Mouse (Mus musculus): Measurements from ENCODE around the gene Ttc29. TPM values are rescaled to one million over a fixed set of nuclear protein-coding genes. Genes with fewer than 3 reads are reported as not detected.

Ttc29 gene
- total RNA-seq, 4 experiments from 2014 or later: 0.58 to 1.8 (median 0.81) TPM

DNA sequence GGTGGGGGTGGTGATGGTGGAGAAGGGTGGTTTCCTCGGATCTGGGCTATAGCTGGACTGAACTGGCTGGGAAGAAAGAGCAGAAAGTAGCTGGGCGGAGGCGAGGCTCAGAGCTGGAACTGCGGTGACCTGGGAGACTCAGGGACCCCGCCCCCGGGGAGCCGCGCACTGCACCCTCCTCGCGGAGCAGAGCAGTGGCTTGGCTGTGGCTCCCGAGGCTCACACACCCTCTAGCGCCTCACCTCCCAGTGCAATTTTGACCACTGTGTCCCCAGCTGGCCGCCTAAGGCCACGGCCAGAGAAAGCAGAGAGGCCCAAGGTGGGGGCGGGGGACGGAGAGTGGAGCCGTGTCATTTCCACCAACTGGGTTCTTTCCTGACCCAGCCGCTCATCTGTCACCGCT is 207.0 kb downstream of the Ttc29 start:
- DNase-seq (ENCODE audit: low spot score in 2 of 2): no peak

DNA sequence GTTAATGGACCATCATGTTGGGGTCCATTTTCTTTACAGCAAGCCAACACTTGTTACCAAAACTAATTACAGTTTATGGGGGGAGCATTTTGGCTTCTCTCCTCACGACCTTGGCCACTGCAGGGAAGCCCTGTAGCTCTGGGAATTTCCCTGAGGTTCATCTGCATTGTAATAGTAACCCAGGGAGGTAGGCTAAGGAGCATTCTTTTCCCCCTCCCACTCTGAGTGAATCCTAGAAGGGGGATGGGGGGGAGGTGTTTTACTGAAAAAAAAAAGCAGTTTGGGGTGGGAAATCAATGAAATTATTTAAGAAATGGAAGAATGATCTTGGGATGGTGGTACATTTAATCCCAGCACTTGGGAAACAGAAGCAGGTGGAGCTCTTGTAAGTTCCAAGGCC is 210.8 kb downstream of the Ttc29 start:
- DNase-seq (ENCODE audit: low spot score in 2 of 2): no peak

DNA sequence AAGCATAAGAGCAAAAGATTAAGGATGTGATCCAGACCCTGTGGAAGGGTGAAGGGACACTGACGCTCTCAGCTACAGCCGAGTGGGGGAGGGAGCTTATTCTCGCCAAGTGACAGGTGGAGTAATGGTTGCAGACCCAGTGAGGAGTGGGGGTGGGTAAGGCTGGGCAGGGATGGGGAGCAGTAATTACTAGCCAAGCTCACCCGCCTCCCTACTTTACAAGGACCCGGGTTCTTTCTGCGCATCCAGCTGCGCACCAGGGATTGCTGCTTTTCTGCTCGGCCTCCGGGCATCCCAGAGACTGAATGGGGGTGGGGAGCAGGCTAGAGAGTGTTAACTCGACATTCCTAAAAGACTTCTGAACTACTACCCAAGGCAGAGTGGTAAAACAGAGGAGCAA is 213.4 kb downstream of the Ttc29 start:
- no peak for DNase-seq (ENCODE audit: low spot score in 2 of 2)

DNA sequence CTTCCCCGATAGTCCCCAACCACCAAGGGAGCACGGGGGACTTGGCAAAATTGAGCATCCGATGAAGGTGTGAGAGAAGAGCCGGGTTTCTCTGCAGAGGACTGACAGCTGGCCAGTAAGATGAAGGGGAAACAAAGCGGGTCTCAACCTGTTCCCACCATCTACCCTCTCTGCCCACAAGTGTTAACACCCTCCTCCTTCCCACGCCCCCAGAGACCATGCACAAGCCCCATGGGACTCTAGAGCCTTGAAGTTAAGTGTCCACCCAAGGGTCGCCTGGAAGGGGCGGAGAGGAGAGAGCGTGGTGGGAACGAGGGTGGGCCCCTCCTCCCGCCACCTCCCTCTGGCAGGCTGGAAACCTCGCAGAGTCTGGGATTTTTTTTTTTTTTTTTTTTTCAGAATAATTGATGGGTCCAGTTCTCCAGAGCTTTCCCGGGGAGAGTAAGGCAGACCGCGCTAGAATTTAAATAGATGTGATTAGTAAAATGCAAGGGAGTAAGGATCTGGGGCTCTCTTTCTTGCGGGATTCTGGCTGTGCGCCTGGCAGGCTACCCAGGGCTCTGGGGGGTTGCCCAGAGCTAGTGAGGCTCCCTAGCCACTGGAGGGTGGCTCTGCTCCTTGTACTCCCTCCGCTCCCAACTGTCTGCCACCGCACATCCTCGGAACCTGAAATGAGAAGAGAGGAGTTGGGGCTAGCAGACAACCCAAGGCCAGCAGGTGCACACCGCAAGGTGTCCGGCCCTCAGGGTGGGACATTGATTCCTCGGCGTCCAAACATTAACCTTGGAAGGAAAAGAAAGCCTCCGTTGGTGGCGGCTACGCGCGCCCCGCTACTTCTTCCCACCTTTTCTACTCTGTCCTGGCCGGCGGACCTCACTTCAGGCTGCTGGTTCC is 214.0 kb downstream of the Ttc29 start:
- DNase-seq (ENCODE audit: low spot score in 2 of 2): no peak

DNA sequence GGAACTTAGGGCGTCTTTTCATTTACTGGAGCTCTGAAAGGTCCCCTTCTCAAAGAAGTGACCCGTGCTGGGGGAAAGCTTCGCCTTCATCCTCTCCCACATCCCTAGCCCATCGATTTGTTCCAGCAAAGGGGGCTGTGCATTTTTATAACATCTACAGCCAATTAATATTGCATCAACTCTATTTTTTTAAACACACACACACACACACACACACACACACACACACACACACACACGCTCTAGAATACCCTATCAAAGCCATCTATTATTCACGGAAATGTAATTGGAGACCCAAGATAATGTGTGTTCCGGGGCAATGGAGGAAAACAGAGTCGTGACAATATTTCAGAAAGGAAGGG is 214.7 kb downstream of the Ttc29 start:
- no peak for DNase-seq (ENCODE audit: low spot score in 2 of 2)

DNA sequence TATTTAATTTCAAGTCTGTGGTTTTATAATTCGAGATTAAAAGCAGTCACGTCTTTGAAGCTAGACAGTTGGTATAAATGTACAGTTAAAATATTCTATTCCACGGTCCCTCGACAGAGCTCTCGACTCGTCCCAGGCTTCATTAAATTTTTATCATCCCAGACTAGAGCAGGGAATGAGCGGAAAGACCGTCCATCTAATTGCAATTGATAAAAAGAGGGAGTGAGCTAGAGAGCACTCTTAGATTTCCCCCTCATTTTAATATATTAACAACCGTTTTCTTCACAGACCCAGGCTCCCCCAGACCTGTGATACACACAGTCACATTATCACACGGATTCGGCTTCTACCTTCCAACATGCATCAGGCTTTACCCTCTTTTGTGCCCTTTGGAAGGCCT is 215.1 kb downstream of the Ttc29 start:
- no peak for DNase-seq (ENCODE audit: low spot score in 2 of 2)

DNA sequence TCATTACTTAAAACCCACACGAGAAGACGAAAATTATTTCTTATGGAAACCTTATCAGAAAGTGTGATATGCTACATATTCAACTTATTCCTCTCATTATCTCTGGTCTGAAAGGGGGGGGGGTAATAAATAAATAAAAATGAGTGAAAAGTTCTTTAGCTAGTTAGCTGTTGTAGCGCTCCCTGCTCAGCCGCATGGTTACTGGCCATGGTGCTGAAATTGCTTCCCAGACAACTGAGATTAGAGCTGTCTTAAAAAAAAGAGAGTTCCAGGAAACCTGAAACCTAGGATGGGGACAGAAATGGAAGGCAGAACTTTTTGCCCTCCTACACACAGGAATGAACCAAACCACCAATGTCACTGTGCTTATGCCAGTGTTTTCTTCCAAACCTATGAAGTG is 218.3 kb downstream of the Ttc29 start:
- DNase-seq (ENCODE audit: low spot score in 2 of 2): no peak

DNA sequence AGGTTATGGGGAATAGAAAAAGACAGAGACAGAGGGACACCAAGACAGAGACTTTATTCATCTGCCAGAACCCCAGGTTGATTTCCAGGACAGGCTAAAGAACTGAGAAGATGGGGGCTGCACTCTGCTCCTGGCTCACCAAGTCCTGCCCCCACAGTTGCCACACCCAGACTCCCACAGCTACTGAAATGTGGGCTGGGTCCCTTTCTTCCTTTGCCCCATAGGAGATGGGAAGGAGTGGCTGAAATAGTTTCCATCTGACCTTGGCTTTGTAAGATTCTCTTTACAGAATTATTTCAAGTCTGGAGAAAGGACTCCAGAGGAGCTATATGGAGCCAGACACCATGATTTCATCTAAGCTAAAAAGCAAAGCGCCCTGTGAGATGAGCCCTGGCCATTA is 219.4 kb downstream of the Ttc29 start:
- no peak for DNase-seq (ENCODE audit: low spot score in 2 of 2)

DNA sequence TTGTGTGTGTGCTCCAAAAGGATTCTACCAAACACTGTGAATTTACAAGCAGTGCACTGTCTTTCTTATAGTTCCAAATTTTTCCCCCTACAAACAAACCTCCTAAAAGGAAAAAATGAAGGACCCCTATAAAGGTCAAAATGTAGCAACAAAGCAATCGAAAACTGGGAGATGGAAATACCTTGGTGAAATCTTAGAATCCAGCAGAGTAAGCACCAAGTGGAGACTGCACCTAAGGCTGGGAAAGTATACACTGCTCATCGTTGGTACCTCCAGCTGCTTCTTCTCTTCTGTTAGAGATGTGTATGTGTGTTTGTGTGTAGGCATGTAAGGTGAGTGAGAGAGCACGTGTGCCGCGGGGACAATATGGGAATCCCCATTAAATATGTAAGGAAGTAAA is 220.2 kb downstream of the Ttc29 start:
- DNase-seq (ENCODE audit: low spot score in 2 of 2): no peak

DNA sequence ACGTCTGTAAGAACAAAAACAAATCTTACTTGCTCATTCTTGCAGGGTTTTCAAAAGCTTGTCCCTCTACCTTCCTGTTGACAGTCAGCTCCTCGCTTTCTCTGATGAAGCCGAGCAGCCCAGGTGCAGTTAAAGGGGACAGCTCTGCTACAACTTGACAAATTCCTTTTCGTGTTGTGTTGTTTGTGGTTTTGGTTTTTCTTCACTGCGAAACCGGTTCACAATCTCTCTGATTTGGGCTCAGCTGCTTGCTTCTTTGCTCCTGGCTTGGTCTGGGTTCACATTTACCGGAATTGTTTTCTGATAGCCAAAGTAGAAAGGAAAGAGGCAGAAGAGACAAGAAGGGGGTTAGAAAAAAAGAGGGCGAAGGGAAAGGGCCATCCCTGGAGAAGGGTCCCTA is 221.2 kb downstream of the Ttc29 start:
- no peak for DNase-seq (ENCODE audit: low spot score in 2 of 2)

DNA sequence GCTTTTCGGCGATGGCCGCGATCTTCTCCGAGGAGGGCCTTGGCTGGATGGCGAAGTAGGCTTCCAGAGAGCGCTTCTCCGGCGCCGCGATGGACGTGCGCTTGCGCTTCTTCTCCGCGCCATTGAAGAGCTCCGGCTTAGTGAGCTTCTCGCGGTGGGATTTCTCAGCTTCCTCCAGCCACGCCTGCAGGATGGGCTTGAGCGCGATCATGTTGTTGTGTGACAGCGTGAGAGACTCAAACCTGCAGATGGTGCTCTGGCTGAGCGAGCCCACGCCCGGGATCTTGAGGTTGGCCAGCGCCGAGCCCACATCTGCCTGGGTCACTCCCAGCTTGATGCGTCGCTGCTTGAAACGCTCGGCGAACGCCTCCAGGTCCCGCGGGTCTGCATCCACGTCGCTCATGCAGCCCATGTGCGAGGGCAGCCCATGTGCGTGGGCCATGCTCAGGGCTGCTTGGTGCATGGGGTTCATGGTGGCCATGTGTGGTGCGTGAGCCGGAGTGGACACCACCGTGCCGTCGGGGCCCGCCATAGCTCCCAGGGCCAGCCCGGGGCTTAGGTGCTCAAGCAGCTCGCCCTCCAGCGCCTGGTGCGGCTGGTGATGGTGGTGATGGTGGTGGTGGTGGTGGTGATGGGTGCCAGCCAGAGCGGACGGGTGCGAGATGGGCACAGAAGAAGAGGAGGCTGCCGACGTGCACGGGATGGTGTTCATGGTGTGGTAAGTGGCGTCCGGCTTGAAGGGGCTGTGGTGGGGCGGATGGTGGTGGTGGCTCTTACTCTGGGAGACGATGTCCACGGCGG is 221.9 kb downstream of the Ttc29 start:
- DNase-seq (ENCODE audit: low spot score in 2 of 2): no peak

DNA sequence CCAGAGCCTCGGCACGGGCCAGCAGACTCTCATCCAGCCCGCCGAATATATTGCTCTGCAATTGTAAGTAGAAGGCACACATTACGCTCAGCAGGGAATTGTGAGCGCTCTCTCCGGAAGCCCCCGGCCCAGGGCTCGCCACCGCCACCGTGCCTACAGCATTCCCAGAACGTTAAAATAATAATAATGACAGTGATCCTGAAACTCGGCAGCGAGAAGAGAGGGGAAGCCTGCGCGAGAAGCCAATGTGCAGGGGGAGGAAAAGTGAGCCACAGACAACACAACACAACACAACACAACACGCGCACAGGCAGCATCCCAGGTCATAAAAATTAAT is 222.5 kb downstream of the Ttc29 start:
- DNase-seq (ENCODE audit: low spot score in 2 of 2): no peak

DNA sequence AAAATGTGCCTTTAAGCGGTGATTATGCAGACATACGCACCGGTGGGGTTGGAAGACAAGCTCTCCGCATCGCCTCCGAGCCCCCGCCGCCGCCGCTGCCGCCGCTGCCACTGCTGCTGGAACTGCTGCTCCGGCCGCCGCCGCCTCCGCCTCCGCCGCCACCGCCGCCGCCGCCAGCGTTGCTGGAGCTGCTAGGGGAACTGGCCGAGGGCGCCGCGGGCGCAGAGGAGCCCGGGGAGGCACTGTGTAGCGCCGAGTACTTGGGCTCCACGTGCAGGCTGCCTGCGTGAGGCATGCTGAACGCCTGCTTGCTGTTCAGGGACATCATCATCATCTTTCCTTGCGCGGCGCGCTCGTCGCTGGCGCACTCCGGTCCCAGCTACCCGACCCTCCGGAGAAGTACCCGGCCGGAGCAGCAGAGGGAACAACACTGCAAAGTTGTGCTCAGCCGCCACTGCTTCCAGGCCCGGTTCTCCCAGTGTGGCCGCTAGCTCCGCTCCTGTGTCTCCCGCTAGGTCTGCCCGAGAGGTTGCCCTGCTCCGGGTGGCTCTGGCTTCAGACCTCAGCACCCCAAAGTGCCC is 223.1 kb downstream of the Ttc29 start, which contains the start of gene Pou4f2:
Gene Pou4f2 (minus strand): TSS at position 575 of the 581 bp plus-strand sequence.
- DNase-seq (ENCODE audit: low spot score in 2 of 2): no peak

DNA sequence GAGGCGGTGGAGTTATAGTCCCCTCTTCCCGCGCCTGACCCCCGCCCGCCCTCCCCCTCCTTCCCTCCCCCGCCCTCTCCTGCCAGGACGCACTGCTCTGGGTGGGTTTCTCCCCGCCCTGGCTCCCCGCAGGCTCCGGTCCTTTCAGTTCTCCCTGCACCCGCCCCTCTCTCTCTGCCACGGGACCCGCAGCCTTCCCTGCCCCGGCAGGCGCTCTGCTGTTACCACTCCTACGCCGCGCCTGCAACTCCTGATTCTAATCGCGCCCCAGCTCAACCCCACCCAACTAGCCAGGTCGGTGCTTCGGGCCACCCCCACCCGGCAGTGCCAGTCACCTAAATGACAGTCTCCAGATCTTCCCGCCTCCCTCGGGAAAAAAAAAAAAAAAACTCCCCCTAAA is 223.6 kb downstream of the Ttc29 start:
- DNase-seq (ENCODE audit: low spot score in 2 of 2): no peak

DNA sequence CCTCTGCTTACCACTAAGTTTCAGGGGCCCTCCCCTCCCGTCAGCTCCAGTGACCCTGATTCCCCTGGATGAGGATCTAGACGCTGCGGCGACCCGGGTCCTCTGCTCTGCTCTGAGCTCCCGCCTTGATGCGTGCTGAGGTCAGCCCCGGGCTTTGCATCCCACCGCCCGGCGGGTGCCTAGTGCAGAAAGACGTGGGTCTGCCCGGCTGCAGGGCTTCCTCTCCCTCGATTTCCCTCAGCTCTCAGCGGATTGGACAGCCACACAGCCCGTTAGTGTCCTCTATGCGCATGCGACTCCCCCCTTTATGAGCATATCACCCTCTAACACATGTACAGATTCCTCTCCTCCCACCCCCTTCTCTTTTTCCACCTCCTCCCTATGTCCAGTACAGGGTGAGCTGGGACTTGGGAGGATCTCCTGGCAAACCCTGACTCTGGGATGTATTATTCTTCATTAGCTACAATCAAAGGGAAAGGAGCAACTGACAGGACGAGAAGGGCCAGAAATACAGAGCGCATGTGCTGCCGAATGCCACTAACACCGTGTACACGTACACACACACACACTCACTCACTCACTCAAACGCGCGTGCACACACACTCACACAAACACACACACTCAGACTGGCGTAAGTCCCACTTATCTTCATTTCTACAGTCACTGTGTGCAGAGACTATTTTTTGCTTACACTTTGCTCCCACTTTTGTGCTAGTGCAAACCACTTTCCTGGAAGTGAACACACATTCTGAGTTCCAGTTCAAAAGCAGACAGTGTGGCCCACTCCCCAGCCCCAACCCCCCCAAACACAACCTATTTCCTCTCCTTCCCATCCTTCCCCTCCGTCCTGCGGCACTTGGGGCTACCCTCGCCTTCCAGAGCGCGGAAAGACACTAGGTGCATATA is 224.3 kb downstream of the Ttc29 start:
- no peak for DNase-seq (ENCODE audit: low spot score in 2 of 2)

DNA sequence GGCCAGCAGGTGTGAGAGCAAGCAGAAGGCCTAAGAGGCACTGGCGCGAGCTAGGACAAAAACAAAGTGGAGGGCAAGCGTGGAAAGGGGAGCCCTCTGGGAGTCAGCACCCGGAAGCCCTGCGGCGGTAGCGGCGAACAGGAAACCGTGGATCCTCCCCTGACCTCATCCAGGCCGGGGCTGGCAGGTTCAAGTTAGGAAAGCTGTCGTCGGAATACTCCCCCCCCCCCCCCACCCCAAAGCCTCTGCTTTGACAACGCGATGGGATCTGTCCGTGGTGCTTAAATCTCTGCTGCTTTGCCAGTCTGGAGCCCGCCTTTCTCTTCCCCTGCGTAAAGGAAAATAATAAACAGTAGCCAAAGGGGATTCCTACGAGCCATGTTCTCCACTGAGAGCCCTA is 225.0 kb downstream of the Ttc29 start:
- DNase-seq (ENCODE audit: low spot score in 2 of 2): no peak

DNA sequence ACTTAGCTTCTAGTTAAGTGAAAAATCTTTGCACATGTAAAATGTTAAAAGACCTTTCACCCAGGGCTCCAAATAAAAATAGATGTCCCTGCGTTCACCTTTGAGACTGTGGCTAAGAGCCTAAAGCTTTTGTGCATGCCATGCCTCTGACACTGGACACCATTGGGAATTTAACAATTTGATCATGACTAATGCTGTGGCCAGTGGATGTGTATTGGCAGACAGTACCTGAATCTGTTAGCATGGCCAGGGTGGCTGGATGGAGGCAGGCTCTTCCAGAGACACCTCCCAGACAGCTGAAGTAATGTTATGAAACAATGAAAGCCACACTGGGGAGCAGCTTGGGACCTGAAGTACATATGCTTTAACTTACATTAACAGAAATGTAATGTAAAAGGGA is 229.7 kb downstream of the Ttc29 start:
- no peak for DNase-seq (ENCODE audit: low spot score in 2 of 2)

All from layer of hippocampus, adult 8-10 months (tissue).